Mouse (Mus musculus) right cerebral cortex, postnatal 25 days (tissue): ENCODE measurements around the gene Trappc13.

Experiments used
- DNase-seq: peaks from one replicate; pipeline ENCODE4 v3.0.0; 2022

Trappc13 gene

GRCm38 (mm10) chr13:104113782-104114181 lies 64.5 kb downstream of the Trappc13 start:
- DNase-seq, result no peak

GRCm38 (mm10) chr13:104112266-104112900 lies 65.9 kb downstream of the Trappc13 start:
- peak; percentile 41 for DNase-seq

- DNase-seq, result no peak
Measured at GRCm38 (mm10) chr13:104110526-104110925, 67.7 kb downstream of the Trappc13 start.

GRCm38 (mm10) chr13:104109816-104110521 lies 68.3 kb downstream of the Trappc13 start:
- peak; percentile 43 for DNase-seq

- peak; percentile 88 for DNase-seq
Measured at GRCm38 (mm10) chr13:104109288-104109815, 68.9 kb downstream of the Trappc13 start, which contains the start of the genes Nln and Sgtb. Gene Nln (minus strand): TSS chr13:104109614. Gene Sgtb (plus strand): TSS chr13:104109741.

- DNase-seq, result no peak
Measured at GRCm38 (mm10) chr13:104108651-104109287, 69.5 kb downstream of the Trappc13 start.

GRCm38 (mm10) chr13:104101606-104102235 lies 76.5 kb downstream of the Trappc13 start:
- DNase-seq, result no peak

GRCm38 (mm10) chr13:104100416-104100815 lies 77.9 kb downstream of the Trappc13 start:
- no peak for DNase-seq

GRCm38 (mm10) chr13:104097190-104097589 lies 81.1 kb downstream of the Trappc13 start:
- no peak for DNase-seq

GRCm38 (mm10) chr13:104095955-104096354 lies 82.3 kb downstream of the Trappc13 start:
- DNase-seq, result no peak

GRCm38 (mm10) chr13:104094531-104095385 lies 83.5 kb downstream of the Trappc13 start:
- no peak for DNase-seq
